Mouse (Mus musculus) lung, adult 2 months (tissue): ENCODE measurements around the gene Chrdl2.
"Not testable (repeated sequence)": the region's sequence is repeated elsewhere in the genome, so short reads cannot be mapped to it uniquely, and the experiment has no call there.

Experiments used
- CTCF ChIP-seq: fragments of 200-500 bp; IDR thresholded peaks from 2 replicates; pipeline ENCODE4 v1.5.1; 2011; ENCODE audit warnings: mild to moderate bottlenecking, low read length, control low read depth; ENCODE audit not compliant: insufficient read depth
- POLR2A ChIP-seq: fragments of 200-500 bp; IDR thresholded peaks from 2 replicates; pipeline ENCODE4 v1.6.1; 2011; ENCODE audit warnings: low read depth, mild to moderate bottlenecking, control low read depth, low read length, borderline replicate concordance; ENCODE audit errors: extremely low read depth

DNA sequence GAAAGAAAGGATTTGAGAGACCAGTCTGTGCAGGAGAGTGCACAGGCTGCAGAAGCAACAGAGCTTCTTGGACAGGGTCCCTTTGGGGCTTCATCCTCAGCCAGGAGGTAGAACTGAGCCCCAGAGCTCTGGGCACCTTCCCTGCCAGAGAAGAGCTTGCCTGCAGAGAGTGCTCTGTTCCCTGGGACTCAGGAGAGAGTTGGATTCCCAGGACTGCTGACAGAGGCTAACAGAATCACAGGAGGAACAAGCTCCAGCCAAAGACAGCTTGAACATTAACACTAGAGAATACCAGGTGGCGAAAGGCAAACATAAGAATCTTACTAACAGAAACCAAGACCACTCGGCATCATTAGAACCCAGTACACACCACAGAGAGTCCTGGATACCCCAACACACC is 47.0 kb downstream of the Chrdl2 start:
- TF ChIP-seq POLR2A, CTCF: not testable (repeated sequence)
